Mouse (Mus musculus) cerebellum, postnatal 14 days (tissue): Measurements from ENCODE around the gene Fam219a.

Source experiments
- DNase-seq, 2 experiments: peaks; one replicate each; pipeline ENCODE4 v3.0.0; 2021; ENCODE audit warnings: mixed read lengths in 2 of 2

Fam219a gene

DNA sequence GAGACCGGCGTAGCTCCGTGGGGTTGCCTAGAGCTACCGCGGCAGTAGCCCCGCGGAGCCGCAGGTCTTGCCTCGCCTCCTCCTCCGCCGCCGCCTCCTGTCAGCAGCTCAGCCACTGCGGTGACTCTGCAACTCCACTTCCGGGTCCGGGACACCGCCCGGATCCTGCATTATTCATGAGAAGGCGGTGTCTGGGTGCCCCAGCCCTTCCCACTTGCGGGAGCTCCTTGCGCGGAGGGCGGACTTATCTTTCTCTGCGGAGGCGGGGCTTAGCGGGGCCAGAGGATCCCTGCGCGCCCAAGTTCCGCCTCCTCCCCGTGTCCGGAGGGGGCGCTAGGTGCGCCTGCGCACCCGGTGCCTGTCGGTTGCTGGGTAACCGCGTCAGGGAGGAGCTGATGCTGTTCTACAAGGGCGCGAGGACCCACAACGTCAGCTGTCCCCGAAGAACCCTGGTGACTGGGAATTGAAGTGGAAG, at the start of gene Fam219a, which contains the start of gene Dnaic1:
Fam219a (minus strand) TSS at position 128 of the 475 bp plus-strand sequence.
Dnaic1 (plus strand) TSS at position 365 of the 475 bp plus-strand sequence.
- DNase-seq, result peak; percentile 98 to 99

DNA sequence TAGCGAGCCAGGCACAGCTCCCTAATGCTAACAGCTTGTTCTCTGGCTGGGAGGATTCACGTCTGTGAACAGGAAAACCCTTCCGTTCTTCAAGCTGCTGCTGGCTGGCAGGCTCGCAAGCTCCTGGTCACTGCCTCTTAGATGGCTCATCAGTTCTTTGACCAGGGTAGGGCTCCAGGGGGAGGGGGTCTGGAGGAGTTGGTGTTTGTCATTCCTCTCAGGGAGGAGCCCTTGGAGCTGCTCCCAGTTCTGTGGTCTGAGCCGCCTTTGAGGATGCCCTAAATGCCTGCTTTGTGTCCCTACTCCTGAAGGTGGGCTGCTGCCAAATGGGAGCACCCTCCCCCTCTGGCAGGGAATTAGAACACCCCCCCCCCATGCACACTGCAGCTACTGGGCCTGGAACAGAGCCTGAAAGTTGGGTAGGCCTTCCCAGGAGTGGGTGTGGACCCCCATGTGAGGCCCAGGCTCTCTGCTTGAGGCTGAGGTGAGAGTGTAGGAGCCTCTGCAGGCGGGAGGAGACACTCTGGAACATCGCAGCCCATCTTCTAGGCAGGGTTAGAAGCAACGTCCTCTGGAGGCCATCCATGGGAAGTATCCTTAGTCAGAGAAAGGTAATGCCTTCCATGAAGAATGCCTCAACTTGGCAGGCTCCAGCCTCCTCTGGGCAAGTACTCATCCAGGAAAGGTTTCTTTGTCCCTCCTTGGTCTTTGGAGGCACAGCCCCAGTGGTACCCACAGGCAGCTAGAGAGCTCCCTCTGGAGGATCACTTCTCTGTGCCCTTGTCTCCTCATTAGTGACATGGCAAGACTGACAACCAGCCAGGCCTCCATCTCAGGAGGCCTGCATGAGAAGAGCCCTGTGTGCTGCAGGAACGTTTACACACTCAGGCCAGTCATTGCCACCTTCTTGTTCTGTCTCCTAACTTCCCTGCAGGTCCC, 46.6 kb upstream of the Fam219a start:
- peak; percentile 66 to 77 for DNase-seq

DNA sequence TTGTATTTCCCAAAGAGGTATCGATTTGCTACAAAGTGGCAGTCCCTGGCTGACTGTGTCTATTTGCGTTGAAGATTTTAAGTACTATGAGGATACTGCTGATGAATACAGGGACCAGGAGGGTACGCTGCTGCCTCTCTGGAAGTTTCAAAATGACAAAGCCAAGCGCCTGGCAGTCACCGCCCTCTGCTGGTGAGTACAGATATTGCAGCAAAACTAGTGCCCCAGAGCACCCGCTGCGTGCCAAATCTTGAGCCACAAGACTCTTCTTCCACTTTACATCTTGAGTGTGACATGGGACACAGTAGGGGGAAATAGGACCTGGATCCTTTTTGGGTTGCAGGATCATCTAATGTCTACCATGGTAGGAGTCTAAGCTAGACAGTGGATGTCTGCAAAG, 44.8 kb upstream of the Fam219a start:
- DNase-seq, result peak; percentile 93 to 95

DNA sequence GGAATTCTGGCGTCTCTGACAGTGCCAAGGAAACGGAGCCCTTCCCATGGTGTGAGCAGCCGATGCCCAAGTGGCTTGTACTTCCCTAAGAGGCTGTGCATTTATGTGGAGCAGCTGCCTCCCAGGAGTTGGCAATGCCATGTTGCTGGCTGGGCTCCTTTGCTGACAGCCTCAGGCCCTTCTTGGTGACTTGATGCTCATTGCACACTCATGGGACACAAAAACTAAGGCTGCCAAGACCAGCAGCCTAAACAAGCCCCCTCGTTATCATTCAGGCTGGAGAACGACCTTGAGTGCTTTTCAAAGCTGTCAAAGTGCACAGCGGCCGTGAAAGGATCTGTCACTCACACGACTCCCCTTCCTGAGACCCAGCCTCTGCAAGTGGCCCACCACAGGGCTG, 42.8 kb upstream of the Fam219a start:
- peak; percentile 54 to 56 for DNase-seq

DNA sequence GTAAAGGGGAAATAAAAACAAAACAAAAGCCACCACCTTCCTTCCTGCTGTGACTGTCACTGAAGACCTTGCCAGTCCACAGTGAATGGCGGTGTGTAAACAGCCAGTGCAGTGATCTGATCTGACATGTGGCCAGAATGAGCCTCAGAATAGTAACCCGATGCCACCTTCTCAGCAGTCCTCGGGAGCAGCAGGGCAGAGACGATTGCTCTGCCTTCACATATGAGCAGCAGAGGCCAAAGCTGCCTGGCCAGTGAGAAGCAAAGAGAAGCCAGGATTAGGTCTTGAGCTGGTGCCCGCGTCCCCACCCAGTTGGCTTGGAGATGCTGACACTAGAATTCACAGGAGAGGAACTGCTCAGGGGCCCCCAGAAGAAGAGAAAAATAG, 41.2 kb upstream of the Fam219a start:
- DNase-seq, result peak; percentile 56 to 66

DNA sequence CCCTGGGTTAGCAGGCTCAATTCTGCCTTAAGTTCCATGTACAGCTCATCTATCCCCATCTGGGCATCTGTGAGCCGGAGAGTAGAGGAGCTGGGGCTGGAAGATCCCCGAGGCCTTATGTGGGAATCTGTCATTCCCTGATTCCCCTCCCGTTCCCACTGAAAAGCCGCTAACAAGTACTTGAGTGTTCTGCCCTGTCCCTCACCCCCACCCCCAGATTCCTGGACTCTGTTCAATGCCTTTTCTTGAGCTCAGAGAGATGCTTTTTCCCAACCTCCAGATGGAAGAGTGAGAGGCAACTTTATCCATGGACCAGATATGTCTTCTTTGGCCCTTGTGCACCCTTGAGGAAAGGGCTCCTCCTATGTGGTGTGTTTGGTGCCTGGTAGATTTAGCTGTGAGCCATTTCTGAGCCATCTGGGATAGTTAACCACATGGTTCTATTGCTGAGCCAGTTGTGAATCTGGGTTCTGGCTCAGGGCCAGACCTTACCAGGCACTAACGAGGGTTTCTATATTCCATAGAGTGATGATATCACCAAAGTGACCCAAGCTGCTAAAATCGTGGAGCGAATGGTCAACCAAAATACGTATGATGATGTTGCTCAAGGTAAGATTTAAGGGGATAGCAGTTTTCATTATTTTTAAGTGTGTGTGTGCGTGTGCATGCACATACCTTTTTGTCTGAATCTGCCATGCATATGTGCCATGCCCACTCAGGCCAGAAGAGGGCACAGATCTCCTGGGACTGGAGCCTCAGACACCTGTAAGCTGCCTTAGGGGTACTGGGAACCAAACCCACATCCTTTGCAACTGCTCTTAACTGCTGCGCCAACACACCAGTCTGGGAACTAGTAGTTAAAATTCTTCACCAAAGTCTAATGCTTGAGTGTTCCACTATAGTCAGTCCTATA, 40.6 kb upstream of the Fam219a start:
- peak; percentile 50 to 58 for DNase-seq

DNA sequence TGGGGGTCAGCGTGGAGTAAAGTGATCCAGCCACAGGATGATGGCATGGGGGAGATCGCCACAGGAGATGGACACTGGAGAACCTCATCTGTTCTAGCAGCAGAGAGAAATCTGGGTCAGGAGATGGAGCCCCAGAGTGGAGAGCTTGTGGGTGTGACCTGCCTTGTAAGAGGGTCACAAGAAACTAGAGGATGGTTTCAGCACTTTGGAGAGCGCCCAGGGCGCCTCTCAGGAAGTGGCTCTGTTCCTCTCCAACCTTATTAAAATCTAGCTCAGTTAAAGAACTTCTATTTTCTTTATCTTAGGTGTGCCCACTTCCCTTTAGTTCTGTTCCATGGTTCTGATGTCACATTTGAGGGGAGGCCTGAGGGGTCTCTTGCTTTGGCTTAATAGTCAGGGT, 37.4 kb upstream of the Fam219a start:
- DNase-seq, result no peak

DNA sequence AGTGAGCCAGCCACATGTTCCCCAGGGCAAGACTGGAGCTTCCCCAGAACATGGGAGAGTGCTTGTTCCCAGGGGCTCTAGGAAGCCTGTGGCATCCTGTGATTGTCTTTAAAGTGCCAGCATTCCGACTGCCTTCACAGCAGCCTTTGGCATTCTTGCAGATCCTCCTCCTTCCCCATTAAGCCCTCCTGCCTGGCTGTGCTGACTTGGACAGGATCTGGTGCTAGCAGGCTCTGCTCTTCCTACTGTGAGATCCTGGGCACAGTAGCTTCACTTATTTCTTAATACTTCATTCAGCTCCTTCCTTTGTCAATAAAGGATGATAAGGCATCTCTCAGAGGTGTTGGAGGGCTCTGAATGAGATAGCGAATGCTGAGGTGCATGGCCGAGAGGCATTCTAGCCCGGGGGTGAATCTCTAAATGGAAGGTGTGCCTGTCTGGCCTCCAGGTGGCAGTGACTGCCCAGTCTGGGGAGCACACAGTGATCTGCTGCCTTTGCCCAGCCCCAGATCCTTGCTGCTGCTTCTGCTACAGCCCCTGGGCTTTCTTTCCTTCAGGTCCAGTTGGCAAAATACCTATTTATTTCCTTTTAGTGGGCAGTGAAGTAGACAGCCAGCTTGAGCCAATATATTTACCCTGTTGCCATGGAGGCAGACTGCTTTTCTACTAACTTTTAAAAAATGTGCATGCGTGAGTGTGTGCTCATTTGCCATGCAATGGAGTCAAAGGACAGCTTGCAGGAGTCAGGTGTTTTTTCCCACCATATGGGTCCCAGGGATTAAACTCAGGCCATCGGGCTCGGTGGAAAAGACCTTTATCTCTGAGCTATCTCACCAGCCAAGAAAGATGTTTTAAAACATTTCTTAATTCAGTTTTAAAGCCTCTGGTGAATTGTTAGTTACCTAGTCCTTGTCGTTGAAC, 35.4 kb upstream of the Fam219a start:
- DNase-seq, result peak; percentile 83

DNA sequence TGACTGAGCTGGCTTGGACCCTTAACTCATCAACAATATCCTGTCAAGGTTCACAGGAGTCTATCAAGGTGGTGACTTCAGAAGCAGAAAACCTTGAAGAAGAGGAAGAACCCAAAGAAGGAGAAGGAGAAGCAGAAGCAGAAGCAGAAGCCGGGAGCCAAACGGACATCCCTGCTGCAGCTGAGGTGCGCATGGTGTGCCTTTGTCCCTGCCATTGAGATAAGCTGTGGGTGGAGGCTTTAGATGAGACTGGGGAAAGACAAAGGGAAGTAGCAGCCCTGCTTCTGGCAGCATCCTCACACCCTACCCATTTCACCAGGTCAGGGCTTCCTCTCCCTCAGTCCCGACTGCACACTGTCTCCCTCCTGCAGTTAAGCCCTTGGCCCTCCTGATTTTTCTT, 33.5 kb upstream of the Fam219a start:
- DNase-seq, result no peak

DNA sequence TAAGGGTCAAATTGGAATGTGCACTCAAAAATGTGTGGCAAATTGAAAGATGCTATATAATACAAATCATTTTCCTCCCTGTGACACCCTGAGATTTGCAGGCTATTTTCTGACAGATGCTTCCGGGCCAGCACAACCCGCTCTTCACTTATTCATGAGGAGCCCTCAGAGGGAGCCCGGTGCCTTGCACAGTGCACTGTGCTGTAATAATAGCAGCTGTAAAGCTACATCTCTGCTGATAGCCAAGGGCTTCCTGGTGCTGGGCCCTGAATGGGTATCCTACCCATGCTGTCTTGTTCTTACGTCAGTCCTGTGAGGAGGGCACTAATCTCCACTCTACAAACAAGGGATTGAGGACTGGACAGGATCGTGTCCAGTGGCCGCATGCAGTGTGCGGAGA, 14.0 kb upstream of the Fam219a start:
- no peak for DNase-seq

DNA sequence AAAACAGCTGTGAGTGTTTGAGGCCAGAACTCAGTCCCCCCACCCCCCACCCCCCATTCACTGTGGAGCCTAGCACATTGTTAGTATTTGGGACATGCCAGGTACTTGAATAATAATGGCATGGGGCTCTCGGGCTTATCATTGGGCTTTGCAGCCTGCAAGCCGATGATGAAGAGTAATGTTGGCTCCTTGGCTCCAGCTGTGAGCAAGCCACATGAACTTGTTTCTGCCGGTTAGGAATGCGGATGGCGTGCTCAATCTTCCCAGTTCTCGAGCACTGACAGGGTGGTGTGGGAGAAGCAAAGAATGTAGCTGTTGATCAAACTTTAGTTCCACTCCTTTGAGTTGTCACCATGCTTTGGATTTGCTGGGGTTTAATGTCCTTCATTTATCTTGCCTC, 6.6 kb upstream of the Fam219a start:
- no peak for DNase-seq

DNA sequence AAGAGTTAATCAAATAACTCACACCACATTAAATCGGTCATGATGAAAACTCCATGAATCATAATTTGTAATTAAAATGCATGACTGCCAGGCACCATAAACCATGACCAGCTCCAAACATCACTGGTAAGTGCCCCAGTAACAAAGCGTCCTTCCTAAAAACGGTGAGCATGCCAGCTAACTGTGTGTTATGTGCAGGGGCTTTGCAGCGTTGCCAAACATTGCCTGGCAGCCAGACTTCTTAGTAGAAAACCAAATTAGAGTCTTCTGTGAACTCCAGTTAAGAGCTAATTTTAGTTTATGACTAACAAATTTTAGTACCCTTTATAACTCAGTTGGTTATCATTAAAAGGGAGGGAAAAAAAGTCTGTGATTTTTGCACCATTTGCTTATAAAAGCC, 4.2 kb upstream of the Fam219a start:
- DNase-seq, result peak in 1 of 2 experiments; percentile 37

DNA sequence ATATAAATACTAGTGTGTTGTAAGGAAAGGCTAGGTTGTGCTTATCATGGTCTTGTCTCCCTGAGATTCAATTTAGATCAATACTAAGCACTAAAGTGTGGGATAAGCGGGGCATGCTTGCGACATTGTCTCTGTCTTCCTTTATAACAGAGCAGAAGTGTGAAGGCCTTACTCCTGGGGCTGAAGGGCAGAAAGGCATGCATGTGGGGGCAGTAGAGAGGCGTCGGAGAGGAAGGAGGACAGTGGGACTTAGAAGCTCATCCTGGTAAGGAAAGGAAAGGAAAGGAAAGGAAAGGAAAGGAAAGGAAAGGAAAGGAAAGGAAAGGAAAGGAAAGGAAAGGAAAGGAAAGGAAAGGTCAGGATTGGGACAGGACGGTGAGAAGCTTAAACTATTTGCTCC, 2.2 kb upstream of the Fam219a start:
- peak in 1 of 2 experiments; percentile 46 for DNase-seq

DNA sequence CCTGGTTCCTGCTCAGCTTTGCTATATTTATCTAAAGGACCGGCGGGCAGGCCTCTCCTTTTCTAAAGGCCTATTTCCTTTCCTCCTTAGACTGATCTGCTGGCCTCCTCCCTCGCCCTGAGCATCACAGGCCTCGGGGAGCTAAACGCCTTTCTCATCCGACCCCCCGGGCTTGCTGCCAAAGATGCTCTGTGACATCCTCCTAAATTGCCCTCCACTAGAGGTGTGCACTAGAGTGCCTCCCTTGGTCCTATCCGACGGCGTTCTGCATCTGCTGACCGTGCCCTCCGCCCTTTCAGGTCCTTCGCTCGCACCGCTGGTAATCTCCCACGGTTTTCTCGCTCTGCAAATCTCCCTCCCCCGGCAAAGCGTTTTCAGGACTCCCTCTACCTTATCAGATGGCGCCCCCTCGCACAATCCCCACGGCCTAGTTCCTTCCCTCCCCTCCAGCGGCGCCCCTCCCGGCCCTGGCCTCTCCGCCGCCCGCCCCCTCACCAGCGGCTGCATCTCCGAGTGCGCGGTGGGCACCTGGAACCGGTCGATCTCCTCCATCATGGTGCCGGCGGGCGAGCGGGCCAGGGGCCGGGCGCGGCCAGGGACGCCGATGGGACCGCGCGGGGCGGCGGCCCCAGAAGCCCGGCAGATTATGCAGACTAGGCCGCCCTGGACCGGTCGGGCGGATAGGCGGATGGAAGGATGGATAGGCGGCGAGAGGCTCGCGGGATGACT, 492 bp downstream of the Fam219a start:
- DNase-seq, result peak; percentile 76 to 86

DNA sequence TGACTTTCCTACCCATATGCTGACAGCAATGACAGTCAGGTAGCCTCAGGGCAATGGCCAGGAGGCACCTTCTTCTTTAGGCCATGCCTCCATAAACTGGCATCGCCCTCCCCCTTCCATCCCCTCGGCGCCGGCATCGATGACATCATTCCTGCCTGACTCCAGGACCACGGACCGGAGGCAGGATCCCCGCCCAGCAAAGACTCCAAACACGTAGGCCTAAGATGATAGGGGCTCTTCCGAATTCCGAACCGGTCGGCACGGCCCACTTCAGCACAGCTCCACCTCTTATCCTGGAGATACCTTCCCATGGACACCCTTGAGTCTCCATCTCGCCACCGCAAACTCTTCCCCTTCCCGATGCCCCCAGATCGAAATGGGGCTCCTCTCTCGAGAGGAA, 1.1 kb downstream of the Fam219a start:
- peak; percentile 75 to 82 for DNase-seq

DNA sequence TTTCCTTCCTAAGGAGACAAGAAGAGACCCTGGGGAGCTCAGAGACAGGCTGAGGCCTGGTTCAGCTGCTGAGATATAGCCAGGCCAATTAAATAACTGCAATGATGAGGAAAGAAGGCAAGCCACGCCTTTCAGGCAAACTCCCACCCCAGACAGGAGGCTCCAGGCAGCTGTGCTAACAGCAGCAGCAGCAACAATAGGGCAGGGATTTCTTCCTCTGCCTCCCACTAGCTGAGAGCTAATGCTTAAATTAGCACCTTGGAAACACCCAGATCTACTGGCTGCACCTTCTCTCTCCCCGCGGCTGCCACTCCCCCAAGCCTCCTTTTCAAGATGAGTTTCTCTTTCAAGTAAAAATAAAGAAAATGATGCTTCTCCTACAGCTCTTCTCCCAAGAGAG, 3.2 kb downstream of the Fam219a start:
- no peak for DNase-seq

DNA sequence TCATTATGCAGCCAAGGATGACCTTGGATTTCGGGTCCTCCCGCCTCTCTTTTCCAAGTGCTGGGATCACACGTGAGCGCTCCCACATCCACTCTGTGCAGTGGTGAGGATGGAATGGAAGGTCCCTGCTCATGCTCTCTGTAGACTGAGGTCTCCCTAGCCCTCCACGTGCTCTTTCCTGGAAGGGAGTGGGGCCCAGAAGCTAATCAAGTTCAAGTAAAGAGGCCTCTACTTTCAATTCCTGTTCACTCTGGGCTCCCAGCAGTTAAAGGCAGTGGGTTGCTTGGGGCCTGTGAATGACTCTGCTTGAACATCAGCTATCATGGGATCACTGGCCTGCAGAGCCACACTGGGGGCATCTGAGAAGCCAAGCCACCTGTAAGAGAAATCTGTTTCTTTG, 6.0 kb downstream of the Fam219a start:
- no peak for DNase-seq

DNA sequence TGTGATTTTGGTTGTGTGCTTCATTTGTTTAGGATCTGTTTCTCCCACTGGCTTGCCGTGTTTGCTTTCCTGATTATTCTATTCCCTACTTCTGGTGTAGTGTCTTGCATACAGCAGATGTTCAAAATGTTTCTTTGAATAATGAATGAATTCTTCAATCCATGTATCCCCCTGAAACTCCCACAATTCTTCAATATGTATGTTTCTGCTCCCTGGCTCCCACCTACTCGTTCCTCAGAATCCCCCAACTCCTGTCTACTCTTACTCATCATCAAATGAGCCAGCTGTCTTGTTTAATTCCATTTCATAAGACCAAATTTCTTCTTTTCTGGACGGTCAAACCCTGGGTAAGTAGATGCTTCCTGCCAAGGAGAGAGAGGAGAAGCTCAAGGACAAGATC, 12.2 kb downstream of the Fam219a start:
- no peak for DNase-seq

DNA sequence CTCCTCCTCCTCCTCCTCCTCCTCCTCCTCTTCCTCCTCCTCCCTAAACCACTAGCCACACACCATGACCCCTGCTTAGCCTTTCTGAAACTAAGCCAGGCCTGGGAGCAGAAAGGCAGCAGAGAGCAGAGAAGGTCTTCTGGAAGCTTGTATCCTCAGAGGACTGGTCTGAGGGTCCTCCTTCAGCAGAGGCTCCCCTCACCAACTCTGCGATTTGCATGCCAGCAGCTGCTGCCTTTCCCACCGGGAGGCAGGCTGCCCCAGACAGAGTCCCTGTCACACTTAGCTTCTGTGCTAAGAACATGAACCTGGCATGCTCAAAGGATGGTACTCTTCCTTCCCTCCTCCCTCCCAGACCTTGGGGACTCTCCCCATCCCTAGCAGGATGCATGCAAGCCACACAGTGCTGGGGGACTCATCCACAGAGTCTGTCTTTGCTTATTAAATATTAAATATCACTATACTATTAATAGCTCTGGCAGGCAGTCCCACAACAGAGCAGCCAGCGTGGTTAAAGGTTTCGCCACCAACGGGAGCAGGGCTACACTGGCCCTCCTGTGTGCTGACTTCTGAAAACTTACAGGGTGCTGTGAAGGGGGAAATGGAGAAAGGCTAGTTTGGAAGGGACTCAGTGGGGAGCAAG, 12.9 kb downstream of the Fam219a start:
- DNase-seq, result no peak

DNA sequence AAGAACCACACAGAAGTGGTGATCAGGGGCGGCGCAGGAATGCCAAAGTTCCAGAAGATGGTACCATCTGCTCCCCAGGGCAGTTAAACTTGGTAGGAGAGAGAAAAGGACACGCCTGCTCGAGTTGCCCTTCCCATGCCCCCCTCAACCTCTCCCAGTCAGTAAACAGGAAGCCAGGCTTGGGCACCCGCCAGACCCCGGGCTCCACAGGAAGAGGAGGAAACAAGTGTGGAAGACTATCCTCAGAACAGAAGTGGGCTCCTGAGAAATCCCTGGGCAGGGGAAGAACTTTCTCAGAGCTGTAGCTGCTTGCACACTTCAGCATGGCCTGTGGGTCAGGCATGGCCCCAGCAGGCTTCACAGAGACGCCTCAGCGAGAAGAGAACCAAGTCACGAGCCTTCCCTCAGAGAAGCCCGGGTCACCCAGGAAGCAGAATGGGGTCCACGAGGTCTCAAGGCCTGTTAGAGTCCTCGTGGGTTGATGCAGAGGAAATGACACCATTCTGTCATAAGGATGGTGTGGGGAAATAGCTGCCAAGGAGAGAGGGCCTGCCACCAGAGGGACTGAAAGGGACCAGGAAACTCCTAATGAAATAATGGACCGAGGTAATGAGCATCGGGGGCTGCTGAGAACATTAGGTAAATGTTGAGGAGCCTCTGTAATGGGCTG, 14.2 kb downstream of the Fam219a start:
- DNase-seq, result peak in 1 of 2 experiments; percentile 52
